Mouse (Mus musculus) cerebellum, adult 2 months (tissue): Measurements from ENCODE around the gene Dock2. TPM values are rescaled to one million over a fixed set of nuclear protein-coding genes. Genes with fewer than 3 reads are reported as not detected.

Experiments
- DNase-seq, 2 experiments: peaks; one replicate each; pipeline ENCODE4 v3.0.0; 2021
- H3K27ac ChIP-seq: fragments of 200-500 bp; 2 replicates; pipeline ENCODE4 v1.5.1; 2012; ENCODE audit warnings: low read length, control low read depth, inconsistent platforms; ENCODE audit not compliant: insufficient read depth
- H3K27me3 ChIP-seq: fragments of 200-500 bp; 2 replicates; pipeline ENCODE4 v1.6.1; 2012; ENCODE audit warnings: inconsistent platforms, mild to moderate bottlenecking, low read length, moderate library complexity; ENCODE audit not compliant: control insufficient read depth, insufficient read depth
- H3K4me1 ChIP-seq: fragments of 200-500 bp; 2 replicates; pipeline ENCODE4 v1.6.1; 2011; ENCODE audit warnings: low read length; ENCODE audit not compliant: control insufficient read depth, insufficient read depth
- H3K4me3 ChIP-seq: fragments of 200-500 bp; replicated peaks from 2 replicates; pipeline ENCODE3; 2011; ENCODE audit warnings: mild to moderate bottlenecking, low read depth, low read length, control low read depth; ENCODE audit not compliant: insufficient read depth
- CTCF ChIP-seq: fragments of 200-500 bp; IDR thresholded peaks from 2 replicates; pipeline ENCODE4 v1.5.1; 2011; ENCODE audit warnings: low read depth, mild to moderate bottlenecking, control low read depth, low read length, moderate library complexity, borderline replicate concordance; ENCODE audit not compliant: insufficient read depth
- POLR2A ChIP-seq: fragments of 200-500 bp; IDR thresholded peaks from 2 replicates; pipeline ENCODE4 v1.6.1; 2011; ENCODE audit warnings: low read length, control low read depth, borderline replicate concordance; ENCODE audit not compliant: insufficient read depth
- WGBS: fragments of 180-500 bp; shearing (Covaris S2); methylation state at CpG from one replicate; pipeline ENCODE4 v1.1.7; 2018; 5-methylcytosine and 5-hydroxymethylcytosine counted together
- polyA plus RNA-seq: library from polyadenylated mRNA; depleted of rRNA; stranded (reverse); fragments of >200 nt; gene quantifications from 2 replicates; pipeline ENCODE4 v1.2.3, GENCODE M21; 2012; rRNA removed

Gene Dock2
- polyA plus RNA-seq, 1 experiment, result 0.69 TPM

DNA sequence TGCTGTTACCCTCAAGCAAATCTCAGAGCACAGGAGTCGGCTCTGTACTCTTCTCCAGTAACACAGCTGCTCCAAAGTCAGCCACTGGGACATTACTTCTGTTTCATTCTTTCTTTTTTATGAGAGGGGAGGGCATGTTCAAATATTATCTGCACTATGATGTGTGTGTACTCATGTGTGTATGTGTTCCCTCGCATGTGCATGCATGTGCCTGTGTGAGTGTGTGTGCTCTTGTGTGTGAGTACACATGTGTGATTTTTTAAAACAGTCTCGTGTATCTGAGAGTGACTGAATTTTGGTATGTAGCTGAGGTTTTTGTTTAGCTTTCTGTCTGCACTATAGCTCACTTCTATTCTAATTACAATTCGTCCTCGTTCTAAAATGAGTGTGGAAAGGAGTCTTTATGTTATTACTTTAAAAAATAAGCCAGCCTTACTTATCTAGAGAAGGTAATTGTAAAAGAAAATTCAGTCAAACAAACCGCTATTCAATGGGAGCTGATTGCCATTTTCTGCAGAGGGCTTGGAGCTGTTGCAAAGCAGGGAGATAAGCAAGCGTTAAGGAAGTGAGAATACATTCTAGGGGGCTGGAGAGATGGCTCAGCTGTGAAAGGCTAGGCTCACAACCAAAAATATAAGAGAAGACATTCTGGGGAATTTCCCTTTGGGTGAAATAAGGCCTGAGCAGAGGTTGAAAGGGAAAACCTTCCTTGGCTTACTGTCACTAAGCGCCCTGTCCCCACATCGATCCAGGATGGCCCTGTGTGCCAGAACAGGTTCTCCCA lies 589.3 kb downstream of the Dock2 start:
- no peaks in the 10 kb centered on the region for H3K4me1 ChIP-seq
- no peak overlapping the region for H3K4me3 ChIP-seq
- H3K27me3 ChIP-seq, result no peaks in the 10 kb centered on the region
- H3K27ac ChIP-seq, result no peak overlapping the region
- TF ChIP-seq POLR2A (no peak), CTCF (no peak)
- WGBS, result 82% methylated on average over 9 of the region's 9 CpGs
- no peak for DNase-seq

DNA sequence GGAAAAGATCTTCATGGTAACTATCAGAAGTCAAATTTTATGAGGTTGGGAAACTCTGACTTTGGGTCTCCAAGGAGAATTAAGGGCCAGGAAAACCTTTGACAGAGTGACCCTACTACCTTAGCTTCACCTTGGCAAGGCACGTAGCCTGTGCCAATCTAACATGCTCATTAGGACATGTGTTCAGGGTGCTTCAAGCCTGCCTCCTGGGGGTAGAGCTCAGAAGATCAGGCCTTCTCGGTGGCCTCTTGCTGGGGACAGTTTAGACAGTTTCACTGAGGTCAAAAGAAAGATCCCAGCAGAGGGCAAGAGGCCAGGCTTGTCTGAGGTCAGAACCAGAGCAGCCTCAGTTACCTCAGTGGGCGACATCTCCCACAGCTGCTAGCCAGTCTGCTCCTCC lies 590.0 kb downstream of the Dock2 start:
- 66% methylated on average over 3 of the region's 3 CpGs for WGBS

DNA sequence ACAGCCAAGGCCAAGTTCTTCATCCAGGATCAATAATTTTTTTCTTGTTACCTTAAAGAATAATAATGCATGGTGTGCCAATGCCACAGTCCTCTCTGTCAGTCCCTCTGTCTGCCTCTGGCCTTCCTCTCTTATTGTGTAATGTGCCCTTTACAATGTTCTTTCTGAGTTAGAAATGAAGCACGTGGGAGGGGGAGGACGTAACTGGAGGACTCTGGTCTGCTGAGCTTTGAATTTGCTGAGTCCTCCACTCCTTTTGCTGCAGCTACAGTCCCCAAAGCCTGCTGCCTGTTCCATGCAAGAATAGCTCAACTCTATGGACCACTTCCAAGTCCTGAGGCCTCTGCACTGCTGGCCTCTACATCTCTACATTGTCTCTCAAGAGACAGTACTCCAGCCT lies 599.4 kb downstream of the Dock2 start:
- TF ChIP-seq POLR2A (no peak), CTCF (no peak)
- no peak for DNase-seq
- Histone ChIP-seq H3K4me1 (no peaks in the 10 kb centered on the region), H3K27ac (no peak overlapping the region), H3K4me3 (no peak overlapping the region), H3K27me3 (no peaks in the 10 kb centered on the region)
- WGBS, result 85% methylated on average over 2 of the region's 2 CpGs

More for the DNA sequence above, 590.0 kb downstream of the Dock2 start:
- TF ChIP-seq CTCF, result no peak
- no peak for TF ChIP-seq POLR2A
- Histone ChIP-seq H3K27me3 (no peaks in the 10 kb centered on the region), H3K27ac (no peak overlapping the region), H3K4me3 (no peak overlapping the region), H3K4me1 (no peaks in the 10 kb centered on the region)
- DNase-seq, result no peak

DNA sequence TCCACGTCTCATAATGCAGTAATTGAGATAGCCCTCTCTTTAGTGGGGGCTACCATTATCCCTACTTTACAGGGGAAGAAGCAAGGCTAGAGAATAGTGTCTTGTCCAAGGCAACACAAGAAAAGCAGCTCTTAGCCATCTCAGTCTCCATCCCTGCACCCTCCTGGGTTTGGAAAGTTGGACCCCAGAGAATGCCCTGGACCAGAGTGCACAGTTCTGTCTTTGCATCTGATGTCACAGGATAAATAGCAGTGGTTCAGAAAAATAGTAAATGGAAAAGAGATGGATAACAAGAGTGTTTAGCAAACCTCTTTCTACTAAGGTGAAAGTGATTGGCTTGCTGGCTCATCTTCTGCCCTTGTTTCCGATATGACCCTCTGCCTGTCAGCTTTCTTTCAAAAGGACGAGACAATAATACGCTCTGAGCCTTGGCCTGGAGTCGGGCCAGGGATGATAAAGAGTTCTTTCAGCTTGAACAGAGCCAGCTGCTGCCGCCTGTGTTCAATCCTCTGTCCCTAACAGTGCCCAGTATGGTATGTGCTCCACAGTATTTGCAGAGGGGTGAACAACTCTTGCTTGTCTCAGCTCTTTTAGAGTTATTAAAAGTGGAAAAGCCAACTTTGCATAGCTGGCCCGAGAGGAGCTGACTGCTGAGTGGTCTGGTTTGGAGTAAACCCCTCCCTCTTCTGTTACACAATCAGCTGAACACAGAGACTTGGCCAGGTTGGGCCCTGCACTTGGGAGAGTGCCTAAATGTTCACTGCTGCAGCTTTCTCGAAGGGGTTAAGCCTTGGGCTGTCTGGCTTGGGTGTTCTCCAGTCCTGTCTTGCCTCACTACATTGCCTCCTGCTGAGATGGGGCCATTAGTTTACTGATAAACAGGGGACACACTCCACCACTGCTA lies 602.2 kb downstream of the Dock2 start:
- no peak for TF ChIP-seq CTCF
- no peak for TF ChIP-seq POLR2A
- WGBS, result 24% methylated on average over 8 of the region's 8 CpGs

DNA sequence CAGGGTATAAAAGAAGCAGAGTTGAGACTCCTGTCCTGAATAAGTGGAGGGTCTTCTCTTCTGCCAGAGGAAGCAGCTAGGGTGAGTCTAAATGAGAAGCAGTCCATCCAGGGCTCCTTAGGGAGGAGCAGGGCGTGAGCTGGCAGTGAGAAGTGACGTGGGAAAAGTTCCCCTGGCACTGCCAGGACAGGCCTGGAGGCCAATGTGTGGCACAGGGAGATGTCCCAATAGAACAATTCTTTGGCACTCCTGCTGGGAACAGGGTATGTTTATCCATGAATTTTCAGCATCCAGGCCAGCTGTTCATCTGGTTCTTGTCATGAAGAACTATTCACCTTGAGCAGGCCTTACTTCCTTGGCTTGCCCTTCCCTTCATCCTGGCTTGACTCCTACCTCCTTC lies 604.9 kb downstream of the Dock2 start:
- 50% methylated on average over 2 of the region's 2 CpGs for whole genome bisulfite sequencing
- TF ChIP-seq CTCF (no peak), POLR2A (no peak)
- no peak overlapping the region for H3K4me3 ChIP-seq
- H3K4me1 ChIP-seq, result no peaks in the 10 kb centered on the region
- H3K27me3 ChIP-seq, result no peaks in the 10 kb centered on the region
- no peak overlapping the region for H3K27ac ChIP-seq
- DNase-seq, result no peak

More for the DNA sequence above, 602.2 kb downstream of the Dock2 start:
- Histone ChIP-seq H3K27ac (no peak overlapping the region), H3K4me1 (no peaks in the 10 kb centered on the region), H3K4me3 (no peak overlapping the region), H3K27me3 (no peaks in the 10 kb centered on the region)
- peak in 1 of 2 experiments; percentile 22 for DNase-seq

Other genes starting within 250 kb of the Dock2 start
- 0.49 and 0.79 TPM in 2 replicates for gene Spdl1, start 49.7 kb upstream of the Dock2 start, polyA plus RNA-seq